Mouse (Mus musculus) midbrain, embryonic 10.5 days (tissue): ENCODE measurements around the gene Dscam. TPM values are rescaled to one million over a fixed set of nuclear protein-coding genes. Genes with fewer than 3 reads are reported as not detected.

Source experiments
- DNase-seq: peaks from one replicate; pipeline ENCODE4 v3.0.0-alpha.2; 2017; ENCODE audit warnings: low spot score
- H3K27ac ChIP-seq: fragments of 300-500 bp; sonication (generic); replicated peaks from 2 replicates; pipeline ENCODE4 v1.5.1; 2016; ENCODE audit warnings: mild to moderate bottlenecking
- H3K27me3 ChIP-seq: fragments of 300-500 bp; sonication (generic); 2 replicates; pipeline ENCODE4 v1.6.1; 2016; ENCODE audit warnings: low read depth, mild to moderate bottlenecking; ENCODE audit not compliant: poor library complexity, severe bottlenecking
- H3K36me3 ChIP-seq: fragments of 300-500 bp; sonication (generic); 2 replicates; pipeline ENCODE4 v1.6.1; 2016; ENCODE audit warnings: mild to moderate bottlenecking, moderate library complexity
- H3K4me1 ChIP-seq: fragments of 300-500 bp; sonication (generic); 2 replicates; pipeline ENCODE4 v1.6.1; 2016
- H3K4me3 ChIP-seq: fragments of 300-500 bp; sonication (generic); 2 replicates; pipeline ENCODE4 v1.5.1; 2016; ENCODE audit warnings: mild to moderate bottlenecking, moderate library complexity
- H3K9me3 ChIP-seq: fragments of 300-500 bp; sonication (generic); replicated peaks from 2 replicates; pipeline ENCODE4 v1.6.1; 2016; ENCODE audit warnings: mild to moderate bottlenecking
- WGBS: fragments of 180-500 bp; shearing (Covaris S2); methylation state at CpG from one replicate; pipeline ENCODE4 v1.1.7; 2016; 5-methylcytosine and 5-hydroxymethylcytosine counted together
- polyA plus RNA-seq: library from polyadenylated mRNA; unstranded; fragments of >200 nt; fragmentation: Nextera tagmentation; extraction: Ambion mirVana; gene quantifications from 2 replicates; pipeline ENCODE4 v1.2.1, GENCODE M21; 2016

Gene Dscam
- polyA plus RNA-seq, 1 experiment from 2014 or later, result 0.46 TPM

- DNase-seq, result no peak
- Histone ChIP-seq H3K9me3 (no peaks in the 10 kb centered on the region), H3K4me3 (no peak overlapping the region), H3K27me3 (no peaks in the 10 kb centered on the region), H3K27ac (0 out of 2 replicates have a peak overlapping the region, but pooled peaks have one; percentile 19), H3K36me3 (no peaks in the 10 kb centered on the region), H3K4me1 (peaks cover 26% of the 10 kb centered on the region)
- 74% methylated on average over 13 of the region's 13 CpGs for WGBS
Observed at GRCm38 (mm10) chr16:96727836-96728774, 442.4 kb downstream of the Dscam start.

- H3K9me3 ChIP-seq, result no peaks in the 10 kb centered on the region
- no peaks in the 10 kb centered on the region for H3K27me3 ChIP-seq
- H3K4me1 ChIP-seq, result peaks cover 24% of the 10 kb centered on the region
- H3K36me3 ChIP-seq, result no peaks in the 10 kb centered on the region
- 84% methylated on average over 8 of the region's 8 CpGs for WGBS
- H3K4me3 ChIP-seq, result no peak overlapping the region
- H3K27ac ChIP-seq, result 0 out of 2 replicates have a peak overlapping the region, but pooled peaks have one; percentile 39
- DNase-seq, result no peak
Observed at GRCm38 (mm10) chr16:96725071-96725724, 445.4 kb downstream of the Dscam start.

GRCm38 (mm10) chr16:96724591-96724990 is 446.0 kb downstream of the Dscam start:
- H3K27me3 ChIP-seq, result no peaks in the 10 kb centered on the region
- H3K4me1 ChIP-seq, result peaks cover 24% of the 10 kb centered on the region
- no peaks in the 10 kb centered on the region for H3K36me3 ChIP-seq
- H3K4me3 ChIP-seq, result no peak overlapping the region
- DNase-seq, result no peak
- H3K9me3 ChIP-seq, result no peaks in the 10 kb centered on the region
- no peak overlapping the region for H3K27ac ChIP-seq
- WGBS, result 52% methylated on average over 5 of the region's 5 CpGs

- WGBS, result 52% methylated on average over 3 of the region's 3 CpGs
Observed at GRCm38 (mm10) chr16:96724123-96724522, 446.4 kb downstream of the Dscam start.

GRCm38 (mm10) chr16:96723066-96723669 is 447.4 kb downstream of the Dscam start:
- no peak overlapping the region for H3K27ac ChIP-seq
- H3K27me3 ChIP-seq, result no peaks in the 10 kb centered on the region
- peaks cover 24% of the 10 kb centered on the region for H3K4me1 ChIP-seq
- 88% methylated on average over 2 of the region's 2 CpGs for WGBS
- H3K9me3 ChIP-seq, result no peaks in the 10 kb centered on the region
- no peak overlapping the region for H3K4me3 ChIP-seq
- no peaks in the 10 kb centered on the region for H3K36me3 ChIP-seq
- DNase-seq, result no peak

More at GRCm38 (mm10) chr16:96724123-96724522, 446.4 kb downstream of the Dscam start:
- DNase-seq, result no peak
- Histone ChIP-seq H3K27me3 (no peaks in the 10 kb centered on the region), H3K4me3 (no peak overlapping the region), H3K27ac (no peak overlapping the region), H3K4me1 (peaks cover 24% of the 10 kb centered on the region), H3K36me3 (no peaks in the 10 kb centered on the region), H3K9me3 (no peaks in the 10 kb centered on the region)

- no peak for DNase-seq
Observed at GRCm38 (mm10) chr16:96722135-96722534, 448.4 kb downstream of the Dscam start.

GRCm38 (mm10) chr16:96721241-96721640 is 449.3 kb downstream of the Dscam start:
- Histone ChIP-seq H3K4me3 (no peak overlapping the region), H3K9me3 (no peaks in the 10 kb centered on the region), H3K27me3 (no peaks in the 10 kb centered on the region), H3K4me1 (peaks cover 21% of the 10 kb centered on the region), H3K27ac (no peak overlapping the region), H3K36me3 (no peaks in the 10 kb centered on the region)
- DNase-seq, result no peak
- WGBS, result 84% methylated on average over 9 of the region's 9 CpGs

More at GRCm38 (mm10) chr16:96722135-96722534, 448.4 kb downstream of the Dscam start:
- Histone ChIP-seq H3K9me3 (no peaks in the 10 kb centered on the region), H3K27me3 (no peaks in the 10 kb centered on the region), H3K4me1 (peaks cover 21% of the 10 kb centered on the region), H3K27ac (no peak overlapping the region), H3K36me3 (no peaks in the 10 kb centered on the region), H3K4me3 (no peak overlapping the region)
- 86% methylated on average over 3 of the region's 3 CpGs for WGBS

- 74% methylated on average over 5 of the region's 5 CpGs for WGBS
- H3K27ac ChIP-seq, result no peak overlapping the region
- no peaks in the 10 kb centered on the region for H3K36me3 ChIP-seq
- H3K9me3 ChIP-seq, result no peaks in the 10 kb centered on the region
- H3K4me1 ChIP-seq, result peaks cover 20% of the 10 kb centered on the region
- H3K27me3 ChIP-seq, result no peaks in the 10 kb centered on the region
- DNase-seq, result no peak
- no peak overlapping the region for H3K4me3 ChIP-seq
Observed at GRCm38 (mm10) chr16:96720666-96721065, 449.9 kb downstream of the Dscam start.

- WGBS, result 12% methylated on average over 2 of the region's 2 CpGs
- DNase-seq, result peak; percentile 31
- H3K4me3 ChIP-seq, result no peak overlapping the region
Observed at GRCm38 (mm10) chr16:96718221-96718620, 452.3 kb downstream of the Dscam start.

GRCm38 (mm10) chr16:96716633-96717032 is 453.9 kb downstream of the Dscam start:
- no peaks in the 10 kb centered on the region for H3K9me3 ChIP-seq
- no peak overlapping the region for H3K4me3 ChIP-seq
- DNase-seq, result no peak
- H3K36me3 ChIP-seq, result no peaks in the 10 kb centered on the region
- peaks cover 5% of the 10 kb centered on the region; the same call in 1 of the 2 replicates for H3K4me1 ChIP-seq
- H3K27ac ChIP-seq, result no peak overlapping the region
- 92% methylated on average over 2 of the region's 2 CpGs for WGBS
- H3K27me3 ChIP-seq, result no peaks in the 10 kb centered on the region

More at GRCm38 (mm10) chr16:96718221-96718620, 452.3 kb downstream of the Dscam start:
- peaks cover 5% of the 10 kb centered on the region; the same call in 1 of the 2 replicates for H3K4me1 ChIP-seq
- no peaks in the 10 kb centered on the region for H3K27me3 ChIP-seq
- H3K27ac ChIP-seq, result no peak overlapping the region
- no peaks in the 10 kb centered on the region for H3K36me3 ChIP-seq
- no peaks in the 10 kb centered on the region for H3K9me3 ChIP-seq

- no peak overlapping the region for H3K4me3 ChIP-seq
- WGBS, result 57% methylated on average over 4 of the region's 4 CpGs
- H3K27me3 ChIP-seq, result no peaks in the 10 kb centered on the region
- H3K36me3 ChIP-seq, result no peaks in the 10 kb centered on the region
- no peak overlapping the region for H3K27ac ChIP-seq
- H3K9me3 ChIP-seq, result no peaks in the 10 kb centered on the region
- H3K4me1 ChIP-seq, result no peaks in the 10 kb centered on the region
- no peak for DNase-seq
Observed at GRCm38 (mm10) chr16:96711935-96712334, 458.6 kb downstream of the Dscam start.

GRCm38 (mm10) chr16:96700551-96700950 is 470.0 kb downstream of the Dscam start:
- Histone ChIP-seq H3K36me3 (no peaks in the 10 kb centered on the region), H3K27me3 (no peaks in the 10 kb centered on the region), H3K4me1 (no peaks in the 10 kb centered on the region), H3K9me3 (no peaks in the 10 kb centered on the region), H3K4me3 (no peak overlapping the region), H3K27ac (no peak overlapping the region)
- WGBS, result 91% methylated on average over 3 of the region's 3 CpGs
- DNase-seq, result no peak
